Mouse (Mus musculus) lung, postnatal 0 days (tissue): ENCODE measurements around the gene Xrcc5.

Experiments
- CTCF ChIP-seq: IDR thresholded peaks from 2 replicates; pipeline ENCODE4 v1.5.1; 2016; ENCODE audit warnings: antibody characterized with exemption, mild to moderate bottlenecking
- EP300 ChIP-seq: IDR thresholded peaks from 2 replicates; pipeline ENCODE4 v1.6.1; 2016; ENCODE audit warnings: antibody characterized with exemption, mild to moderate bottlenecking, control low read depth

DNA sequence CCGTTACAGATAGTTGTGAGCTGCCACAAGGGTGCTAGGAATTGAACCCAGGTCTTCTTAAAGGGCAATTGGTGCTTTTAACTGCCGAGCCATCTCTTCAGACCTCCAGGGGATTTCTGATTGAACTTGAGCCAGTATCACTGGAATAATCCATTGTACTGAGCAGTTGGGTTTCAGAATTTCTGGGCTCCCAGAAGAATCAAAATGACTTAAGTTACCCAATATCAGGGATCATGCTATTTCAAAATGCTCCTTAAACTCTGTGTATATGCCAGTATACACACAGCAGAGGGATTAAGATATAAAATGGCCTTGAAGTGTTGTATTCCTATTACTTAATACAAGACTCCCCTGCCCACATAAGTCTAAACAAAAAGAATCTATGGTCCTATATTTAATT is 15.3 kb upstream of the Xrcc5 start:
- TF ChIP-seq EP300 (no peak), CTCF (no peak)
